Mouse (Mus musculus): ENCODE measurements around the gene Mkrn2. TPM values are rescaled to one million over a fixed set of nuclear protein-coding genes. Genes with fewer than 3 reads are reported as not detected.

Gene Mkrn2
- polyA plus RNA-seq, 1 experiment from 2014 or later, result 27.0 TPM

GRCm38 (mm10) chr6:115594463-115594862 lies 7.2 kb upstream of the Mkrn2 start:
- Histone ChIP-seq H3K4me2 (ENCODE audit: low read depth, low read length) (no peak overlapping the region), H3K9me3 (replicated peaks; ENCODE audit: control insufficient read depth, low read length) (no peaks in the 10 kb centered on the region), H3K36me3 (ENCODE audit: control insufficient read depth, insufficient read depth, low read length) (no peaks in the 10 kb centered on the region), H3K27me3 (ENCODE audit: control insufficient read depth, insufficient read depth, low read length) (no peaks in the 10 kb centered on the region), H3K4me3 (replicated peaks; ENCODE audit: low read length) (no peak overlapping the region), H3K27ac (ENCODE audit: low read length) (no peak overlapping the region), H3K4me1 (ENCODE audit: control insufficient read depth, insufficient read depth, low read length) (peaks cover 3% of the 10 kb centered on the region; the same call in 1 of the 2 replicates), H3K9ac (ENCODE audit: low read length) (no peak overlapping the region)
- ATAC-seq (ENCODE audit: insufficient read depth, low FRiP score), result no peak
- 70% methylated on average over 3 of the region's 3 CpGs for WGBS

DNA sequence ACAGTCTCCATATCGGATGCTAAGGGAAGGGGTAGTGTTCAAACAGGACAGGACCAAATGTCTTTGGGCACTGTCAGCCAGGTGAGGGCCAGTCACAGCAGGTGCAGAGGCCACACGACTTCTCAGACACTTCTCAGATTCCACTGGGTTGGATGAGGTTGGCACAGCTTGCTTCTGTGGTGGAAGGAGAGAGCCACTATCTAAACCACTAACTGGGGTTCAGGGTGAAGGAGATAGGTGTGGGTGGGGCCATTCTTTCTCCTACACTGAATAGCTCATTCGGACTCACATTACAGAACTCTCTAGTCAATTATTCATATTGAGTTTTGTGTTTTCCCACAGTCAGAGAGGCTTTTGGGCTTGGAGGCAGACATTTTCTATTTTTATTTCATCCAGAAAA lies 6.0 kb upstream of the Mkrn2 start:
- Histone ChIP-seq H3K27ac (ENCODE audit: low read length) (no peak overlapping the region), H3K9me3 (replicated peaks; ENCODE audit: control insufficient read depth, low read length) (no peaks in the 10 kb centered on the region), H3K4me2 (ENCODE audit: low read depth, low read length) (no peak overlapping the region), H3K4me3 (replicated peaks; ENCODE audit: low read length) (no peak overlapping the region), H3K4me1 (ENCODE audit: control insufficient read depth, insufficient read depth, low read length) (peaks cover 3% of the 10 kb centered on the region; the same call in 1 of the 2 replicates), H3K36me3 (ENCODE audit: control insufficient read depth, insufficient read depth, low read length) (no peaks in the 10 kb centered on the region), H3K27me3 (ENCODE audit: control insufficient read depth, insufficient read depth, low read length) (no peaks in the 10 kb centered on the region), H3K9ac (ENCODE audit: low read length) (no peak overlapping the region)
- WGBS, result 67% methylated on average over 3 of the region's 3 CpGs
- no peak for ATAC-seq (ENCODE audit: insufficient read depth, low FRiP score)

DNA sequence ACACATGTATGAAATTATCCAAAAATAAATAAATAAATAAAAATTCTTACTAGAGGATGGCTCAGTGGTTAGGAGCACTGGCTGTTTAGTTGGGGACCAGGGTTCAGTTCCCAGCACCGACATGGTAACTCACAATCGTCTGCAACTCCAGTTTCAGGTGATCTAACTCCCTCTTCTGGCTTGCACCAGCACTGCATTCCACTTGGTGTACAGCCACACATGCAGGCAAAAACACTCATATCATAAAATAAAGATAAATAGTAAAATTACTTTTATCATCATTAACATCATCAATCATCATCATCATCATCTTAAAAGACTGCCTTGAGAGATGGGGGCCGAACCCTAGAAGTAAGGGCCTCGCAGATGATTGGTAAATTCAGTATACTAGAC lies 384 bp upstream of the Mkrn2 start:
- Histone ChIP-seq H3K27me3 (ENCODE audit: control insufficient read depth, insufficient read depth, low read length) (no peaks in the 10 kb centered on the region), H3K36me3 (ENCODE audit: control insufficient read depth, insufficient read depth, low read length) (no peaks in the 10 kb centered on the region), H3K4me2 (ENCODE audit: low read depth, low read length) (peak overlapping the region; percentile 80), H3K4me1 (ENCODE audit: control insufficient read depth, insufficient read depth, low read length) (peaks cover 8% of the 10 kb centered on the region), H3K4me3 (replicated peaks; ENCODE audit: low read length) (peak overlapping the region; percentile 92), H3K27ac (ENCODE audit: low read length) (no peak overlapping the region), H3K9ac (ENCODE audit: low read length) (no peak overlapping the region), H3K9me3 (replicated peaks; ENCODE audit: control insufficient read depth, low read length) (no peaks in the 10 kb centered on the region)
- no peak for ATAC-seq (ENCODE audit: insufficient read depth, low FRiP score)
- WGBS, result 62% methylated on average over 4 of the region's 4 CpGs

- no peak overlapping the region for H3K4me3 ChIP-seq (replicated peaks; ENCODE audit: low read length)
- ATAC-seq (ENCODE audit: insufficient read depth, low FRiP score), result no peak
- no peaks in the 10 kb centered on the region for H3K27me3 ChIP-seq (ENCODE audit: control insufficient read depth, insufficient read depth, low read length)
- no peaks in the 10 kb centered on the region for H3K36me3 ChIP-seq (ENCODE audit: control insufficient read depth, insufficient read depth, low read length)
- no peak overlapping the region for H3K27ac ChIP-seq (ENCODE audit: low read length)
- peaks cover 8% of the 10 kb centered on the region for H3K4me1 ChIP-seq (ENCODE audit: control insufficient read depth, insufficient read depth, low read length)
- H3K9me3 ChIP-seq (replicated peaks; ENCODE audit: control insufficient read depth, low read length), result no peaks in the 10 kb centered on the region
- no peak overlapping the region for H3K4me2 ChIP-seq (ENCODE audit: low read depth, low read length)
- no peak overlapping the region for H3K9ac ChIP-seq (ENCODE audit: low read length)
- WGBS, result 75% methylated on average over 1 of the region's 1 CpGs
These were observed 4.8 kb downstream of the Mkrn2 start for GRCm38 (mm10) chr6:115606461-115606860.

GRCm38 (mm10) chr6:115607429-115607828 lies 5.7 kb downstream of the Mkrn2 start:
- Histone ChIP-seq H3K27ac (ENCODE audit: low read length) (no peak overlapping the region), H3K4me3 (replicated peaks; ENCODE audit: low read length) (no peak overlapping the region), H3K4me1 (ENCODE audit: control insufficient read depth, insufficient read depth, low read length) (peaks cover 7% of the 10 kb centered on the region), H3K4me2 (ENCODE audit: low read depth, low read length) (no peak overlapping the region), H3K9me3 (replicated peaks; ENCODE audit: control insufficient read depth, low read length) (no peaks in the 10 kb centered on the region), H3K27me3 (ENCODE audit: control insufficient read depth, insufficient read depth, low read length) (no peaks in the 10 kb centered on the region), H3K9ac (ENCODE audit: low read length) (no peak overlapping the region), H3K36me3 (ENCODE audit: control insufficient read depth, insufficient read depth, low read length) (no peaks in the 10 kb centered on the region)
- 77% methylated on average over 4 of the region's 4 CpGs for WGBS
- ATAC-seq (ENCODE audit: insufficient read depth, low FRiP score), result no peak

GRCm38 (mm10) chr6:115609121-115609520 lies 7.4 kb downstream of the Mkrn2 start:
- Histone ChIP-seq H3K9ac (ENCODE audit: low read length) (no peak overlapping the region), H3K27ac (ENCODE audit: low read length) (no peak overlapping the region), H3K27me3 (ENCODE audit: control insufficient read depth, insufficient read depth, low read length) (no peaks in the 10 kb centered on the region), H3K4me1 (ENCODE audit: control insufficient read depth, insufficient read depth, low read length) (no peaks in the 10 kb centered on the region), H3K4me2 (ENCODE audit: low read depth, low read length) (no peak overlapping the region), H3K9me3 (replicated peaks; ENCODE audit: control insufficient read depth, low read length) (no peaks in the 10 kb centered on the region), H3K4me3 (replicated peaks; ENCODE audit: low read length) (no peak overlapping the region), H3K36me3 (ENCODE audit: control insufficient read depth, insufficient read depth, low read length) (no peaks in the 10 kb centered on the region)
- 65% methylated on average over 3 of the region's 3 CpGs for WGBS
- ATAC-seq (ENCODE audit: insufficient read depth, low FRiP score), result no peak

GRCm38 (mm10) chr6:115610301-115610700 lies 8.6 kb downstream of the Mkrn2 start:
- WGBS, result 96% methylated on average over 5 of the region's 5 CpGs

GRCm38 (mm10) chr6:115613793-115614192 lies 12.1 kb downstream of the Mkrn2 start:
- no peak for ATAC-seq (ENCODE audit: insufficient read depth, low FRiP score)
- Histone ChIP-seq H3K4me1 (ENCODE audit: control insufficient read depth, insufficient read depth, low read length) (no peaks in the 10 kb centered on the region), H3K9me3 (replicated peaks; ENCODE audit: control insufficient read depth, low read length) (no peaks in the 10 kb centered on the region), H3K27me3 (ENCODE audit: control insufficient read depth, insufficient read depth, low read length) (no peaks in the 10 kb centered on the region), H3K4me2 (ENCODE audit: low read depth, low read length) (no peak overlapping the region), H3K36me3 (ENCODE audit: control insufficient read depth, insufficient read depth, low read length) (peaks cover 12% of the 10 kb centered on the region), H3K9ac (ENCODE audit: low read length) (no peak overlapping the region), H3K4me3 (replicated peaks; ENCODE audit: low read length) (no peak overlapping the region), H3K27ac (ENCODE audit: low read length) (no peak overlapping the region)

More at GRCm38 (mm10) chr6:115610301-115610700, 8.6 kb downstream of the Mkrn2 start:
- no peak overlapping the region for H3K4me2 ChIP-seq (ENCODE audit: low read depth, low read length)
- no peaks in the 10 kb centered on the region for H3K9me3 ChIP-seq (replicated peaks; ENCODE audit: control insufficient read depth, low read length)
- no peak overlapping the region for H3K4me3 ChIP-seq (replicated peaks; ENCODE audit: low read length)
- no peaks in the 10 kb centered on the region for H3K27me3 ChIP-seq (ENCODE audit: control insufficient read depth, insufficient read depth, low read length)
- H3K27ac ChIP-seq (ENCODE audit: low read length), result no peak overlapping the region
- H3K36me3 ChIP-seq (ENCODE audit: control insufficient read depth, insufficient read depth, low read length), result no peaks in the 10 kb centered on the region
- H3K9ac ChIP-seq (ENCODE audit: low read length), result no peak overlapping the region
- H3K4me1 ChIP-seq (ENCODE audit: control insufficient read depth, insufficient read depth, low read length), result no peaks in the 10 kb centered on the region
- ATAC-seq (ENCODE audit: insufficient read depth, low FRiP score), result no peak

- Histone ChIP-seq H3K27me3 (ENCODE audit: control insufficient read depth, insufficient read depth, low read length) (no peaks in the 10 kb centered on the region), H3K9me3 (replicated peaks; ENCODE audit: control insufficient read depth, low read length) (no peaks in the 10 kb centered on the region), H3K9ac (ENCODE audit: low read length) (no peak overlapping the region), H3K4me3 (replicated peaks; ENCODE audit: low read length) (no peak overlapping the region), H3K27ac (ENCODE audit: low read length) (no peak overlapping the region), H3K36me3 (ENCODE audit: control insufficient read depth, insufficient read depth, low read length) (peaks cover 28% of the 10 kb centered on the region), H3K4me2 (ENCODE audit: low read depth, low read length) (no peak overlapping the region), H3K4me1 (ENCODE audit: control insufficient read depth, insufficient read depth, low read length) (no peaks in the 10 kb centered on the region)
- ATAC-seq (ENCODE audit: insufficient read depth, low FRiP score), result no peak
- WGBS, result 83% methylated on average over 3 of the region's 3 CpGs
These were observed 14.3 kb downstream of the Mkrn2 start for GRCm38 (mm10) chr6:115615983-115616382.

- 78% methylated on average over 10 of the region's 10 CpGs for WGBS
- ATAC-seq (ENCODE audit: insufficient read depth, low FRiP score), result no peak
- no peaks in the 10 kb centered on the region for H3K9me3 ChIP-seq (replicated peaks; ENCODE audit: control insufficient read depth, low read length)
These were observed 18.1 kb downstream of the Mkrn2 start for GRCm38 (mm10) chr6:115619818-115620217.

More at GRCm38 (mm10) chr6:115619818-115620217, 18.1 kb downstream of the Mkrn2 start:
- H3K4me3 ChIP-seq (replicated peaks; ENCODE audit: low read length), result no peak overlapping the region
- H3K27ac ChIP-seq (ENCODE audit: low read length), result no peak overlapping the region
- no peak overlapping the region for H3K4me2 ChIP-seq (ENCODE audit: low read depth, low read length)
- H3K36me3 ChIP-seq (ENCODE audit: control insufficient read depth, insufficient read depth, low read length), result peaks cover 28% of the 10 kb centered on the region
- no peak overlapping the region for H3K9ac ChIP-seq (ENCODE audit: low read length)
- no peaks in the 10 kb centered on the region for H3K27me3 ChIP-seq (ENCODE audit: control insufficient read depth, insufficient read depth, low read length)
- H3K4me1 ChIP-seq (ENCODE audit: control insufficient read depth, insufficient read depth, low read length), result no peaks in the 10 kb centered on the region

All from stomach, embryonic 16.5 days (tissue).